Mouse (Mus musculus) cerebellum, adult 2 months (tissue): ENCODE measurements at regions not wholly inside any gene's neighbourhood (a gene's known extent, or its start where the extent isn't known, plus 50 kb on each side); places are given as distances from the start of the nearest gene placed in this dataset.

Experiments
- CTCF ChIP-seq: fragments of 200-500 bp; IDR thresholded peaks from 2 replicates; pipeline ENCODE4 v1.5.1; 2011; ENCODE audit warnings: low read depth, mild to moderate bottlenecking, control low read depth, low read length, moderate library complexity, borderline replicate concordance; ENCODE audit not compliant: insufficient read depth
- POLR2A ChIP-seq: fragments of 200-500 bp; IDR thresholded peaks from 2 replicates; pipeline ENCODE4 v1.6.1; 2011; ENCODE audit warnings: low read length, control low read depth, borderline replicate concordance; ENCODE audit not compliant: insufficient read depth

- TF ChIP-seq CTCF (no peak), POLR2A (no peak)
Observed at GRCm38 (mm10) chr15:61268766-61269165, 346.0 kb upstream of the A1bg start.
